Mouse (Mus musculus): Measurements from ENCODE around the gene Cdkn3.

- TF ChIP-seq TCF12 (IDR thresholded peaks at IDR 0.05; ENCODE audit: insufficient read depth, poor library complexity, severe bottlenecking) (no peak), E2F4 (IDR thresholded peaks at IDR 0.05; ENCODE audit: insufficient read depth) (no peak), POLR2A (IDR thresholded peaks at IDR 0.05; ENCODE audit: insufficient read length, low read depth) (no peak), USF1 (IDR thresholded peaks at IDR 0.05; ENCODE audit: low read depth) (no peak), SRF (IDR thresholded peaks at IDR 0.05; ENCODE audit: control insufficient read depth, insufficient read length, low read depth) (no peak), POLR2AphosphoS2 (IDR thresholded peaks at IDR 0.05; ENCODE audit: insufficient read length, low read depth) (no peak), MYOD1 (IDR thresholded peaks at IDR 0.05; ENCODE audit: control insufficient read depth in 1 of 3, insufficient read length in 2 of 3, low read depth in 2 of 3) (no peak)
Measured at GRCm38 (mm10) chr14:46734262-46734661, 26.1 kb upstream of the Cdkn3 start.

All from myocyte (in vitro differentiated cells).